Mouse (Mus musculus): ENCODE measurements at regions not wholly inside any gene's neighbourhood (a gene's known extent, or its start where the extent isn't known, plus 50 kb on each side); places are given as distances from the start of the nearest gene placed in this dataset.

- no peak for TF ChIP-seq CTCF (IDR thresholded peaks at IDR 0.05)
- Histone ChIP-seq H3K4me3 (no peak overlapping the region), H3K27ac (no peak overlapping the region)
- intact Hi-C loops (cut with DNase I) = no loop called here
- DNase-seq (ENCODE audit: extremely low spot score in 1 of 2, low spot score in 2 of 2) = no peak
These were observed 82.9 kb upstream of the Cryz start for GRCm38 (mm10) chr3:154513566-154513965.

GRCm38 (mm10) chr3:154510160-154510559 lies 86.4 kb upstream of the Cryz start:
- no peak overlapping the region for H3K27ac ChIP-seq
- intact Hi-C loops (cut with DNase I) = no loop called here
- no peak for DNase-seq (ENCODE audit: extremely low spot score in 1 of 2, low spot score in 2 of 2)
- no peak overlapping the region for H3K4me3 ChIP-seq
- TF ChIP-seq CTCF (IDR thresholded peaks at IDR 0.05) = no peak

GRCm38 (mm10) chr3:154509394-154509793 lies 87.1 kb upstream of the Cryz start:
- no peak for TF ChIP-seq CTCF (IDR thresholded peaks at IDR 0.05)
- DNase-seq (ENCODE audit: extremely low spot score in 1 of 2, low spot score in 2 of 2) = no peak
- no peak overlapping the region for H3K4me3 ChIP-seq
- no peak overlapping the region for H3K27ac ChIP-seq
- intact Hi-C loops (cut with DNase I) = no loop called here

GRCm38 (mm10) chr3:154493387-154493920 lies 103.1 kb upstream of the Cryz start:
- no peak for DNase-seq (ENCODE audit: extremely low spot score in 1 of 2, low spot score in 2 of 2)
- no peak for TF ChIP-seq CTCF (IDR thresholded peaks at IDR 0.05)
- Histone ChIP-seq H3K4me3 (no peak overlapping the region), H3K27ac (no peak overlapping the region)
- intact Hi-C loops (cut with DNase I) = no loop called here

GRCm38 (mm10) chr3:154472426-154472825 lies 124.1 kb upstream of the Cryz start:
- TF ChIP-seq CTCF (IDR thresholded peaks at IDR 0.05) = no peak
- no peak for DNase-seq (ENCODE audit: extremely low spot score in 1 of 2, low spot score in 2 of 2)
- no peak overlapping the region for H3K27ac ChIP-seq
- intact Hi-C loops (cut with DNase I) = no loop called here
- no peak overlapping the region for H3K4me3 ChIP-seq

- intact Hi-C loops (cut with DNase I) = no loop called here
These were observed 128.7 kb upstream of the Cryz start for GRCm38 (mm10) chr3:154467581-154468374.

GRCm38 (mm10) chr3:154458208-154458607 lies 127.7 kb upstream of the Lhx8 start:
- TF ChIP-seq CTCF (IDR thresholded peaks at IDR 0.05) = no peak; the same call in 1 of the 2 replicates
- intact Hi-C loops (cut with DNase I) = no loop called here

More at GRCm38 (mm10) chr3:154467581-154468374, 128.7 kb upstream of the Cryz start:
- Histone ChIP-seq H3K4me3 (no peak overlapping the region), H3K27ac (no peak overlapping the region)
- no peak for TF ChIP-seq CTCF (IDR thresholded peaks at IDR 0.05)
- peak in 1 of 2 experiments; percentile 33 for DNase-seq (ENCODE audit: extremely low spot score in 1 of 2, low spot score in 2 of 2)

GRCm38 (mm10) chr3:154453025-154453424 lies 122.6 kb upstream of the Lhx8 start:
- Histone ChIP-seq H3K27ac (no peak overlapping the region), H3K4me3 (no peak overlapping the region)
- no peak for TF ChIP-seq CTCF (IDR thresholded peaks at IDR 0.05)
- intact Hi-C loops (cut with DNase I) = no loop called here
- DNase-seq (ENCODE audit: extremely low spot score in 1 of 2, low spot score in 2 of 2) = no peak

More at GRCm38 (mm10) chr3:154458208-154458607, 127.7 kb upstream of the Lhx8 start:
- H3K4me3 ChIP-seq = no peak overlapping the region
- no peak overlapping the region for H3K27ac ChIP-seq
- no peak for DNase-seq (ENCODE audit: extremely low spot score in 1 of 2, low spot score in 2 of 2)

- intact Hi-C loops (cut with DNase I) = no loop called here
- DNase-seq (ENCODE audit: extremely low spot score in 1 of 2, low spot score in 2 of 2) = no peak
- no peak for TF ChIP-seq CTCF (IDR thresholded peaks at IDR 0.05)
- Histone ChIP-seq H3K27ac (no peak overlapping the region), H3K4me3 (no peak overlapping the region)
These were observed 122.1 kb upstream of the Lhx8 start for GRCm38 (mm10) chr3:154452585-154452984.

- intact Hi-C loops (cut with DNase I) = no loop called here
- TF ChIP-seq CTCF (IDR thresholded peaks at IDR 0.05) = no peak
- no peak overlapping the region for H3K4me3 ChIP-seq
- no peak overlapping the region for H3K27ac ChIP-seq
- no peak for DNase-seq (ENCODE audit: extremely low spot score in 1 of 2, low spot score in 2 of 2)
These were observed 120.7 kb upstream of the Lhx8 start for GRCm38 (mm10) chr3:154451169-154451568.

- DNase-seq (ENCODE audit: extremely low spot score in 1 of 2, low spot score in 2 of 2) = no peak
- H3K4me3 ChIP-seq = no peak overlapping the region
- no peak for TF ChIP-seq CTCF (IDR thresholded peaks at IDR 0.05)
- H3K27ac ChIP-seq = no peak overlapping the region
- intact Hi-C loops (cut with DNase I) = no loop called here
These were observed 113.1 kb upstream of the Lhx8 start for GRCm38 (mm10) chr3:154443351-154444075.

- H3K27ac ChIP-seq = no peak overlapping the region
- no peak for DNase-seq (ENCODE audit: extremely low spot score in 1 of 2, low spot score in 2 of 2)
- no peak for TF ChIP-seq CTCF (IDR thresholded peaks at IDR 0.05)
- intact Hi-C loops (cut with DNase I) = no loop called here
- no peak overlapping the region for H3K4me3 ChIP-seq
These were observed 111.0 kb upstream of the Lhx8 start for GRCm38 (mm10) chr3:154441454-154441853.
